Mouse (Mus musculus) erythroblast, embryonic 14.5 days (primary cell): ENCODE data around the gene Sox6. TPM values are rescaled to one million over a fixed set of nuclear protein-coding genes. Genes with fewer than 3 reads are reported as not detected.

Experiments used
- H3K27me3 ChIP-seq: 2 replicates; pipeline ENCODE4 v1.6.1; 2012; ENCODE audit warnings: inconsistent platforms; ENCODE audit not compliant: control insufficient read depth
- H3K36me3 ChIP-seq: 2 replicates; pipeline ENCODE4 v1.6.1; 2012; ENCODE audit warnings: mild to moderate bottlenecking, inconsistent platforms; ENCODE audit not compliant: control insufficient read depth
- H3K4me1 ChIP-seq: 2 replicates; pipeline ENCODE4 v1.6.1; 2012; ENCODE audit warnings: inconsistent platforms; ENCODE audit not compliant: control insufficient read depth
- H3K4me3 ChIP-seq: replicated peaks from 2 replicates; pipeline ENCODE3; 2012; ENCODE audit warnings: moderate library complexity, mild to moderate bottlenecking, inconsistent platforms
- H3K9me3 ChIP-seq: 2 replicates; pipeline ENCODE4 v1.6.1; 2012; ENCODE audit warnings: low read length, inconsistent platforms, mixed read lengths; ENCODE audit not compliant: control insufficient read depth
- GATA1 ChIP-seq: IDR thresholded peaks from 2 replicates; pipeline ENCODE4 v1.6.1; 2012; ENCODE audit warnings: low read length, inconsistent platforms, mixed read lengths
- TAL1 ChIP-seq: IDR thresholded peaks from 3 replicates; pipeline ENCODE4 v1.6.1; 2012; ENCODE audit warnings: low read length, inconsistent platforms, mixed read lengths
- polyA plus RNA-seq: library from polyadenylated mRNA; stranded (reverse); fragments of >175 nt; gene quantifications from 2 replicates; pipeline ENCODE4 v1.2.3, GENCODE M21; 2012

Sox6 gene
- polyA plus RNA-seq, 1 experiment = 3.7 TPM

- TF ChIP-seq TAL1 (no peak), GATA1 (no peak)
- Histone ChIP-seq H3K4me3 (no peak overlapping the region), H3K36me3 (peaks cover 66% of the 10 kb centered on the region)
Measured at GRCm38 (mm10) chr7:115564359-115565059, 474.1 kb downstream of the Sox6 start.

GRCm38 (mm10) chr7:115556677-115557076 lies 481.9 kb downstream of the Sox6 start:
- Histone ChIP-seq H3K36me3 (peaks cover 52% of the 10 kb centered on the region), H3K4me3 (no peak overlapping the region), H3K27me3 (no peaks in the 10 kb centered on the region), H3K4me1 (peaks cover 6% of the 10 kb centered on the region), H3K9me3 (no peaks in the 10 kb centered on the region)
- TF ChIP-seq GATA1 = no peak
- TF ChIP-seq TAL1 = no peak

More at GRCm38 (mm10) chr7:115564359-115565059, 474.1 kb downstream of the Sox6 start:
- Histone ChIP-seq H3K9me3 (no peaks in the 10 kb centered on the region), H3K4me1 (peaks cover 2% of the 10 kb centered on the region; the same call in 1 of the 2 replicates), H3K27me3 (no peaks in the 10 kb centered on the region)

GRCm38 (mm10) chr7:115550197-115550804 lies 488.3 kb downstream of the Sox6 start:
- Histone ChIP-seq H3K27me3 (no peaks in the 10 kb centered on the region), H3K36me3 (peaks cover 65% of the 10 kb centered on the region), H3K4me1 (peaks cover 35% of the 10 kb centered on the region), H3K9me3 (no peaks in the 10 kb centered on the region), H3K4me3 (no peak overlapping the region)
- TF ChIP-seq TAL1 (peak; percentile 36; the same call in 1 of the 3 replicates), GATA1 (peak; percentile 62)

- Histone ChIP-seq H3K9me3 (no peaks in the 10 kb centered on the region), H3K36me3 (peaks cover 67% of the 10 kb centered on the region), H3K4me3 (no peak overlapping the region), H3K27me3 (no peaks in the 10 kb centered on the region), H3K4me1 (peaks cover 35% of the 10 kb centered on the region)
- no peak for TF ChIP-seq TAL1
- TF ChIP-seq GATA1 = no peak
Measured at GRCm38 (mm10) chr7:115549670-115550069, 488.9 kb downstream of the Sox6 start.

- Histone ChIP-seq H3K9me3 (no peaks in the 10 kb centered on the region), H3K27me3 (no peaks in the 10 kb centered on the region), H3K36me3 (peaks cover 98% of the 10 kb centered on the region), H3K4me3 (no peak overlapping the region), H3K4me1 (peaks cover 21% of the 10 kb centered on the region)
- TF ChIP-seq TAL1 (no peak), GATA1 (no peak)
Measured at GRCm38 (mm10) chr7:115545585-115546374, 492.8 kb downstream of the Sox6 start.

- Histone ChIP-seq H3K4me3 (no peak overlapping the region), H3K4me1 (peaks cover 4% of the 10 kb centered on the region; the same call in 1 of the 2 replicates)
- no peak for TF ChIP-seq TAL1
- no peak for TF ChIP-seq GATA1
Measured at GRCm38 (mm10) chr7:115543596-115543995, 495.0 kb downstream of the Sox6 start.

GRCm38 (mm10) chr7:115540261-115540660 lies 498.3 kb downstream of the Sox6 start:
- Histone ChIP-seq H3K36me3 (peaks cover 100% of the 10 kb centered on the region), H3K9me3 (no peaks in the 10 kb centered on the region), H3K4me3 (no peak overlapping the region), H3K27me3 (no peaks in the 10 kb centered on the region), H3K4me1 (no peaks in the 10 kb centered on the region)
- TF ChIP-seq TAL1 (no peak), GATA1 (no peak)

More at GRCm38 (mm10) chr7:115543596-115543995, 495.0 kb downstream of the Sox6 start:
- H3K9me3 ChIP-seq = no peaks in the 10 kb centered on the region
- H3K36me3 ChIP-seq = peaks cover 100% of the 10 kb centered on the region
- no peaks in the 10 kb centered on the region for H3K27me3 ChIP-seq

- Histone ChIP-seq H3K4me1 (no peaks in the 10 kb centered on the region), H3K9me3 (no peaks in the 10 kb centered on the region), H3K4me3 (no peak overlapping the region), H3K27me3 (no peaks in the 10 kb centered on the region), H3K36me3 (peaks cover 100% of the 10 kb centered on the region)
- TF ChIP-seq TAL1 = no peak
- no peak for TF ChIP-seq GATA1
Measured at GRCm38 (mm10) chr7:115539003-115539402, 499.6 kb downstream of the Sox6 start.

- Histone ChIP-seq H3K4me3 (no peak overlapping the region), H3K4me1 (no peaks in the 10 kb centered on the region), H3K9me3 (no peaks in the 10 kb centered on the region), H3K36me3 (peaks cover 99% of the 10 kb centered on the region), H3K27me3 (no peaks in the 10 kb centered on the region)
- TF ChIP-seq TAL1 = no peak
- no peak for TF ChIP-seq GATA1
Measured at GRCm38 (mm10) chr7:115537636-115538035, 501.0 kb downstream of the Sox6 start.
